Mouse (Mus musculus) thymus, postnatal 25 days (tissue): ENCODE results near the gene Map3k4.

Experiments
- DNase-seq: peaks from one replicate; pipeline ENCODE4 v3.0.0; 2022

The Map3k4 gene

GRCm38 (mm10) chr17:12216224-12216623 lies 102.4 kb downstream of the Map3k4 start:
- no peak for DNase-seq

- DNase-seq, result no peak
Observed at GRCm38 (mm10) chr17:12213430-12213829, 105.2 kb downstream of the Map3k4 start.

- no peak for DNase-seq
Observed at GRCm38 (mm10) chr17:12212341-12212740, 106.3 kb downstream of the Map3k4 start.

GRCm38 (mm10) chr17:12211890-12212289 lies 106.7 kb downstream of the Map3k4 start:
- no peak for DNase-seq

- DNase-seq, result peak; percentile 89
Observed at GRCm38 (mm10) chr17:12210544-12211132, 108.0 kb downstream of the Map3k4 start.

GRCm38 (mm10) chr17:12209481-12209880 lies 109.1 kb downstream of the Map3k4 start:
- no peak for DNase-seq

- DNase-seq, result no peak
Observed at GRCm38 (mm10) chr17:12207022-12207548, 111.5 kb downstream of the Map3k4 start.

- DNase-seq, result no peak
Observed at GRCm38 (mm10) chr17:12206248-12206647, 112.3 kb downstream of the Map3k4 start.

GRCm38 (mm10) chr17:12205694-12206075 lies 112.9 kb downstream of the Map3k4 start:
- DNase-seq, result peak; percentile 64

- DNase-seq, result peak; percentile 20
Observed at GRCm38 (mm10) chr17:12205015-12205693, 113.4 kb downstream of the Map3k4 start.

GRCm38 (mm10) chr17:12204689-12205014 lies 113.9 kb downstream of the Map3k4 start:
- no peak for DNase-seq

- peak; percentile 20 for DNase-seq
Observed at GRCm38 (mm10) chr17:12204246-12204645, 114.3 kb downstream of the Map3k4 start.

- DNase-seq, result no peak
Observed at GRCm38 (mm10) chr17:12203414-12203897, 115.1 kb downstream of the Map3k4 start.

GRCm38 (mm10) chr17:12201086-12201485 lies 117.5 kb downstream of the Map3k4 start:
- DNase-seq, result no peak

GRCm38 (mm10) chr17:12199933-12200332 lies 118.7 kb downstream of the Map3k4 start:
- no peak for DNase-seq

GRCm38 (mm10) chr17:12195604-12196003 lies 123.0 kb downstream of the Map3k4 start:
- DNase-seq, result no peak

- DNase-seq, result peak; percentile 25
Observed at GRCm38 (mm10) chr17:12195137-12195536, 123.5 kb downstream of the Map3k4 start.

- DNase-seq, result no peak
Observed at GRCm38 (mm10) chr17:12187782-12188181, 130.8 kb downstream of the Map3k4 start.

GRCm38 (mm10) chr17:12186341-12186740 lies 132.3 kb downstream of the Map3k4 start:
- DNase-seq, result no peak

GRCm38 (mm10) chr17:12185855-12186254 lies 132.7 kb downstream of the Map3k4 start:
- DNase-seq, result no peak

- no peak for DNase-seq
Observed at GRCm38 (mm10) chr17:12184283-12184682, 134.3 kb downstream of the Map3k4 start.

GRCm38 (mm10) chr17:12182702-12183485 lies 135.7 kb downstream of the Map3k4 start:
- DNase-seq, result no peak

- DNase-seq, result no peak
Observed at GRCm38 (mm10) chr17:12179766-12180165, 138.8 kb downstream of the Map3k4 start.

GRCm38 (mm10) chr17:12179339-12179738 lies 139.3 kb downstream of the Map3k4 start:
- DNase-seq, result no peak
